Mouse (Mus musculus): ENCODE results near the gene Col7a1.

The Col7a1 gene

GRCm38 (mm10) chr9:108953081-108953636 lies at the start of gene Col7a1:
TSS of gene Col7a1 (plus strand) at chr9:108953586.
- peak; percentile 34 to 45 for DNase-seq

GRCm38 (mm10) chr9:108912308-108912707 lies 41.1 kb upstream of the Col7a1 start:
- peak in 1 of 2 experiments; percentile 43 for DNase-seq

- no peak for DNase-seq
Measured at GRCm38 (mm10) chr9:108913161-108913560, 40.2 kb upstream of the Col7a1 start.

- no peak for DNase-seq
Measured at GRCm38 (mm10) chr9:108913621-108914020, 39.8 kb upstream of the Col7a1 start.

GRCm38 (mm10) chr9:108914491-108914890 lies 38.9 kb upstream of the Col7a1 start, which contains the start of gene Tmem89:
TSS of gene Tmem89 (plus strand) at chr9:108914619.
- DNase-seq = no peak

GRCm38 (mm10) chr9:108925897-108926296 lies 27.5 kb upstream of the Col7a1 start:
- DNase-seq = no peak

GRCm38 (mm10) chr9:108928424-108928823 lies 25.0 kb upstream of the Col7a1 start:
- no peak for DNase-seq

- no peak for DNase-seq
Measured at GRCm38 (mm10) chr9:108935991-108936390, 17.4 kb upstream of the Col7a1 start.

GRCm38 (mm10) chr9:108936418-108937364 lies 16.7 kb upstream of the Col7a1 start, which contains the start of gene Uqcrc1:
TSS of gene Uqcrc1 (plus strand) at chr9:108936633.
- peak; percentile 98 to 99 for DNase-seq

GRCm38 (mm10) chr9:108945111-108945510 lies 8.3 kb upstream of the Col7a1 start:
- DNase-seq = no peak

- DNase-seq = no peak
Measured at GRCm38 (mm10) chr9:108945608-108946007, 7.8 kb upstream of the Col7a1 start.

GRCm38 (mm10) chr9:108949231-108949966 lies 4.0 kb upstream of the Col7a1 start:
- peak; percentile 65 to 78 for DNase-seq

GRCm38 (mm10) chr9:108949967-108950728 lies 3.2 kb upstream of the Col7a1 start:
- no peak for DNase-seq

GRCm38 (mm10) chr9:108955241-108955640 lies 1.9 kb downstream of the Col7a1 start:
- DNase-seq = peak; percentile 33 to 38

- no peak for DNase-seq
Measured at GRCm38 (mm10) chr9:108955846-108956245, 2.5 kb downstream of the Col7a1 start.

GRCm38 (mm10) chr9:108963577-108963976 lies 10.2 kb downstream of the Col7a1 start:
- no peak for DNase-seq

GRCm38 (mm10) chr9:108964338-108964737 lies 11.0 kb downstream of the Col7a1 start:
- DNase-seq = no peak

- DNase-seq = no peak
Measured at GRCm38 (mm10) chr9:108970623-108971022, 17.2 kb downstream of the Col7a1 start.

- no peak for DNase-seq
Measured at GRCm38 (mm10) chr9:108976483-108976882, 23.1 kb downstream of the Col7a1 start.

GRCm38 (mm10) chr9:108977966-108978365 lies 24.6 kb downstream of the Col7a1 start:
- DNase-seq = no peak

GRCm38 (mm10) chr9:108982498-108982897 lies 29.1 kb downstream of the Col7a1 start:
- DNase-seq = no peak

GRCm38 (mm10) chr9:108983209-108983608 lies 29.8 kb downstream of the Col7a1 start:
- DNase-seq = no peak
